Mouse (Mus musculus) inflammation-experienced regulatory T-cells, adult 6 months (primary cell): ENCODE results near the gene Pdcd7. TPM values are rescaled to one million over a fixed set of nuclear protein-coding genes. Genes with fewer than 3 reads are reported as not detected.
"Not testable (repeated sequence)": the region's sequence is repeated elsewhere in the genome, so short reads cannot be mapped to it uniquely, and the experiment has no call there.

ENCODE experiments used
- ATAC-seq: one replicate; pipeline ENCODE4 v1.8.0; 2017
- polyA plus RNA-seq, 3 experiments: library from polyadenylated mRNA; unstranded; fragments of 100-300 nt; shearing (Covaris generic); gene quantifications; one replicate each; pipeline ENCODE4 v1.2.1; 2017

Gene Pdcd7
- polyA plus RNA-seq, result 1 to 10 TPM; 4.3 to 6.0 (median 5.8) TPM

- peak; percentile 83 for ATAC-seq
Observed at GRCm38 (mm10) chr9:65345854-65346475, at the start of gene Pdcd7. TSS of gene Pdcd7 (plus strand) at chr9:65346104.

GRCm38 (mm10) chr9:65297056-65297455, 48.8 kb upstream of the Pdcd7 start:
- no peak for ATAC-seq

GRCm38 (mm10) chr9:65298761-65299160, 47.1 kb upstream of the Pdcd7 start:
- no peak for ATAC-seq

GRCm38 (mm10) chr9:65299650-65300049, 46.3 kb upstream of the Pdcd7 start:
- ATAC-seq, result no peak

GRCm38 (mm10) chr9:65302327-65302983, 43.4 kb upstream of the Pdcd7 start:
- no peak for ATAC-seq

GRCm38 (mm10) chr9:65303586-65303985, 42.3 kb upstream of the Pdcd7 start:
- no peak for ATAC-seq

- ATAC-seq, result no peak
Observed at GRCm38 (mm10) chr9:65304300-65304699, 41.6 kb upstream of the Pdcd7 start.

- no peak for ATAC-seq
Observed at GRCm38 (mm10) chr9:65306672-65307071, 39.2 kb upstream of the Pdcd7 start.

- ATAC-seq, result no peak
Observed at GRCm38 (mm10) chr9:65308011-65308410, 37.9 kb upstream of the Pdcd7 start.

- ATAC-seq, result no peak
Observed at GRCm38 (mm10) chr9:65312669-65313357, 33.1 kb upstream of the Pdcd7 start.

GRCm38 (mm10) chr9:65313846-65314245, 32.1 kb upstream of the Pdcd7 start:
- ATAC-seq, result no peak

GRCm38 (mm10) chr9:65322255-65322900, 23.5 kb upstream of the Pdcd7 start:
- ATAC-seq, result no peak

GRCm38 (mm10) chr9:65325971-65326370, 19.9 kb upstream of the Pdcd7 start:
- ATAC-seq, result no peak

- ATAC-seq, result no peak
Observed at GRCm38 (mm10) chr9:65327371-65327770, 18.5 kb upstream of the Pdcd7 start.

GRCm38 (mm10) chr9:65333958-65334357, 11.9 kb upstream of the Pdcd7 start:
- no peak for ATAC-seq

- no peak for ATAC-seq
Observed at GRCm38 (mm10) chr9:65339146-65339545, 6.8 kb upstream of the Pdcd7 start.

GRCm38 (mm10) chr9:65340414-65340813, 5.5 kb upstream of the Pdcd7 start:
- no peak for ATAC-seq

- not testable (repeated sequence) for ATAC-seq
Observed at GRCm38 (mm10) chr9:65345439-65345838, 465 bp upstream of the Pdcd7 start.

GRCm38 (mm10) chr9:65346476-65347111, 690 bp downstream of the Pdcd7 start:
- ATAC-seq, result peak; percentile 69

- ATAC-seq, result no peak
Observed at GRCm38 (mm10) chr9:65347112-65347850, 1.4 kb downstream of the Pdcd7 start.

GRCm38 (mm10) chr9:65353251-65353650, 7.3 kb downstream of the Pdcd7 start:
- no peak for ATAC-seq

- ATAC-seq, result no peak
Observed at GRCm38 (mm10) chr9:65356561-65356960, 10.7 kb downstream of the Pdcd7 start.
